Mouse (Mus musculus) olfactory bulb, adult 2 months (tissue): Measurements from ENCODE around the gene Evx1. TPM values are rescaled to one million over a fixed set of nuclear protein-coding genes. Genes with fewer than 3 reads are reported as not detected.

Source experiments
- H3K27ac ChIP-seq: fragments of 200-500 bp; 2 replicates; pipeline ENCODE4 v1.5.1; 2012; ENCODE audit warnings: low read depth, low read length; ENCODE audit not compliant: insufficient read depth
- H3K4me1 ChIP-seq: fragments of 200-500 bp; 2 replicates; pipeline ENCODE4 v1.6.1; 2012; ENCODE audit warnings: low read length; ENCODE audit not compliant: control insufficient read depth, insufficient read depth
- H3K4me3 ChIP-seq: fragments of 200-500 bp; 2 replicates; pipeline ENCODE4 v1.5.1; 2012; ENCODE audit warnings: mild to moderate bottlenecking, low read depth, low read length, moderate library complexity; ENCODE audit not compliant: insufficient read depth
- CTCF ChIP-seq: fragments of 200-500 bp; IDR thresholded peaks from 2 replicates; pipeline ENCODE4 v1.5.1; 2012; ENCODE audit warnings: low read depth, mild to moderate bottlenecking, low read length, moderate library complexity; ENCODE audit not compliant: insufficient read depth
- POLR2A ChIP-seq: fragments of 200-500 bp; IDR thresholded peaks from 2 replicates; pipeline ENCODE4 v1.6.1; 2012; ENCODE audit warnings: mild to moderate bottlenecking, low read depth, low read length, moderate library complexity; ENCODE audit not compliant: insufficient read depth
- WGBS: fragments of 180-500 bp; shearing (Covaris S2); methylation state at CpG from one replicate; pipeline ENCODE4 v1.1.7; 2018; 5-methylcytosine and 5-hydroxymethylcytosine counted together
- polyA plus RNA-seq: library from polyadenylated mRNA; stranded (reverse); fragments of >200 nt; gene quantifications from 2 replicates; pipeline ENCODE4 v1.2.4, GENCODE M21; 2012; ENCODE audit warnings: low replicate concordance; ENCODE audit not compliant: missing spikeins, insufficient read depth, insufficient read length

Evx1 gene
- polyA plus RNA-seq, 1 experiment, result not detected

GRCm38 (mm10) chr6:52283896-52284295 is 29.4 kb upstream of the Evx1 start:
- Histone ChIP-seq H3K4me3 (no peak overlapping the region), H3K27ac (no peak overlapping the region), H3K4me1 (no peaks in the 10 kb centered on the region)
- 92% methylated on average over 5 of the region's 5 CpGs for WGBS
- TF ChIP-seq CTCF (no peak), POLR2A (no peak)

DNA sequence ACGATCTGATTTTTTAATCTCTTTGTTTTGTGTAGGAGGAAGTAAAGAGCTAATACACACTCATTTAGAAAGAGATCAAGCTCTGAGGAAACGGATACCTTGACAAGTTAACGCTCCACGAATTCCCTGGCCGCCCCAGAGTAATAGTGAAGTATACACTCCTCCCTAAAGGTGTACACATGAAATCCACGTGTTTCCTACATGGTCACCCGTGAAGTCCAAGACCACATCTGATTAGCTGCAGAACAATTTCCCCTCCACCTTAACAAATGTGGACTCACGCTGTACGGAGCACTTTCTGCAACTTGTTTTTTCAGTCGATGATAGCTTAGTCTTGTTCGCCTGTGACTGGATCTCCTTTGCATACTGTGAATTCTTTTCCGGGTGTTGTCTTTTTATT is 23.1 kb upstream of the Evx1 start:
- H3K27ac ChIP-seq, result no peak overlapping the region
- WGBS, result 17% methylated on average over 12 of the region's 12 CpGs
- H3K4me1 ChIP-seq, result no peaks in the 10 kb centered on the region
- TF ChIP-seq CTCF (no peak), POLR2A (no peak)
- no peak overlapping the region for H3K4me3 ChIP-seq

- TF ChIP-seq POLR2A (no peak), CTCF (no peak)
- no peaks in the 10 kb centered on the region for H3K4me1 ChIP-seq
- no peak overlapping the region for H3K27ac ChIP-seq
- WGBS, result 4% methylated on average over 45 of the region's 45 CpGs
- no peak overlapping the region for H3K4me3 ChIP-seq
Observed at GRCm38 (mm10) chr6:52291021-52291860, 22.1 kb upstream of the Evx1 start.

- no peak overlapping the region for H3K4me3 ChIP-seq
- 58% methylated on average over 7 of the region's 7 CpGs for WGBS
- TF ChIP-seq CTCF (no peak), POLR2A (no peak)
Observed at GRCm38 (mm10) chr6:52292328-52292727, 21.0 kb upstream of the Evx1 start.

DNA sequence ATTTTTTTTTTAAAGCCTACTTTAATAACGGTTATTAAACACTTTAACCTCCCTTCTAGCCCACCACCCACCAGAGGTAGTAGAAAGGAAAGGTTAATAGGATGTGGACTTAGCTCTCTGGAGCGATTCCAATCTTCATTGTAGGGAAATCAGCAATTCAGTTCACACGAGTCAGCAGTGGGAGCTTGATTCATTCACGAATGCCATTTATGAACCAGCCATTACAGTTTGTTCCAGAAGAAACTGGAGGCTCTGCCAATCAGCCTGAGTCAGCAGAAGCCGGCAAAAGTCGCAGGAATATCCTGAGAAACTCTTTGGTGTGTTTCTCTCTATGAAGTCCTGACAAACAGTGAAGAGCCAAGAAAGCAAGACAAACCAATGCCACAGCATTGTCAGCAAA is 18.7 kb upstream of the Evx1 start:
- TF ChIP-seq CTCF, result no peak
- no peak for TF ChIP-seq POLR2A
- 59% methylated on average over 6 of the region's 6 CpGs for WGBS
- no peaks in the 10 kb centered on the region for H3K4me1 ChIP-seq
- H3K27ac ChIP-seq, result no peak overlapping the region
- H3K4me3 ChIP-seq, result no peak overlapping the region

More at GRCm38 (mm10) chr6:52292328-52292727, 21.0 kb upstream of the Evx1 start:
- no peak overlapping the region for H3K27ac ChIP-seq
- no peaks in the 10 kb centered on the region for H3K4me1 ChIP-seq

- 86% methylated on average over 4 of the region's 4 CpGs for WGBS
- Histone ChIP-seq H3K27ac (no peak overlapping the region), H3K4me1 (no peaks in the 10 kb centered on the region), H3K4me3 (no peak overlapping the region)
- TF ChIP-seq CTCF (no peak), POLR2A (no peak)
Observed at GRCm38 (mm10) chr6:52298511-52298910, 14.8 kb upstream of the Evx1 start.

- no peak overlapping the region for H3K27ac ChIP-seq
- H3K4me1 ChIP-seq, result peaks cover 2% of the 10 kb centered on the region; the same call in 1 of the 2 replicates
- TF ChIP-seq POLR2A (no peak), CTCF (no peak)
- 74% methylated on average over 4 of the region's 4 CpGs for WGBS
- no peak overlapping the region for H3K4me3 ChIP-seq
Observed at GRCm38 (mm10) chr6:52300806-52301205, 12.5 kb upstream of the Evx1 start.

GRCm38 (mm10) chr6:52303426-52303825 is 9.9 kb upstream of the Evx1 start:
- Histone ChIP-seq H3K4me1 (peaks cover 6% of the 10 kb centered on the region; the same call in 1 of the 2 replicates), H3K27ac (no peak overlapping the region), H3K4me3 (no peak overlapping the region)
- WGBS, result 50% methylated on average over 3 of the region's 3 CpGs
- TF ChIP-seq POLR2A (no peak), CTCF (no peak)

GRCm38 (mm10) chr6:52305877-52306389 is 7.4 kb upstream of the Evx1 start:
- H3K27ac ChIP-seq, result no peak overlapping the region
- 1% methylated on average over 30 of the region's 30 CpGs for WGBS
- TF ChIP-seq CTCF (peak; percentile 59), POLR2A (no peak)
- peak overlapping the region; percentile 35 for H3K4me3 ChIP-seq
- H3K4me1 ChIP-seq, result peaks cover 6% of the 10 kb centered on the region; the same call in 1 of the 2 replicates

GRCm38 (mm10) chr6:52309766-52310165 is 3.5 kb upstream of the Evx1 start:
- no peak overlapping the region for H3K4me3 ChIP-seq
- peaks cover 6% of the 10 kb centered on the region; the same call in 1 of the 2 replicates for H3K4me1 ChIP-seq
- H3K27ac ChIP-seq, result no peak overlapping the region
- no peak for TF ChIP-seq POLR2A
- TF ChIP-seq CTCF, result no peak
- 12% methylated on average over 10 of the region's 10 CpGs for WGBS
